Mouse (Mus musculus) limb, embryonic 15.5 days (tissue): Measurements from ENCODE around the gene Pou3f1. TPM values are rescaled to one million over a fixed set of nuclear protein-coding genes. Genes with fewer than 3 reads are reported as not detected.

Experiments used
- ATAC-seq: fragments of 200-750 bp; cut with Nextera tagmentation; 2 replicates; pipeline ENCODE4 v1.8.0; 2017; ENCODE audit warnings: low read depth, moderate TSS enrichment; ENCODE audit not compliant: insufficient number of reproducible peaks, low FRiP score, low TSS enrichment
- H3K27ac ChIP-seq: fragments of 300-500 bp; sonication (generic); 2 replicates; pipeline ENCODE4 v1.5.1; 2015; ENCODE audit warnings: moderate library complexity, mild to moderate bottlenecking, inconsistent platforms
- H3K27me3 ChIP-seq: fragments of 300-500 bp; sonication (generic); 2 replicates; pipeline ENCODE4 v1.6.1; 2015; ENCODE audit warnings: inconsistent platforms
- H3K36me3 ChIP-seq: fragments of 300-500 bp; sonication (generic); 2 replicates; pipeline ENCODE4 v1.6.1; 2015; ENCODE audit warnings: inconsistent platforms
- H3K4me1 ChIP-seq: fragments of 300-500 bp; sonication (generic); 2 replicates; pipeline ENCODE4 v1.6.1; 2015; ENCODE audit warnings: inconsistent platforms
- H3K4me2 ChIP-seq: fragments of 300-500 bp; sonication (generic); 2 replicates; pipeline ENCODE4 v1.6.1; 2015; ENCODE audit warnings: mild to moderate bottlenecking, inconsistent platforms
- H3K4me3 ChIP-seq: fragments of 300-500 bp; sonication (generic); 2 replicates; pipeline ENCODE4 v1.5.1; 2015; ENCODE audit warnings: mild to moderate bottlenecking, inconsistent platforms
- H3K9ac ChIP-seq: fragments of 300-500 bp; sonication (generic); 2 replicates; pipeline ENCODE4 v1.6.1; 2015; ENCODE audit warnings: inconsistent platforms
- H3K9me3 ChIP-seq: fragments of 300-500 bp; sonication (generic); 2 replicates; pipeline ENCODE4 v1.6.1; 2016; ENCODE audit warnings: inconsistent platforms
- WGBS: fragments of 180-500 bp; shearing (Covaris S2); methylation state at CpG from one replicate; pipeline ENCODE4 v1.1.7; 2015; 5-methylcytosine and 5-hydroxymethylcytosine counted together
- polyA plus RNA-seq: library from polyadenylated mRNA; unstranded; fragments of >200 nt; fragmentation: Nextera tagmentation; extraction: Ambion mirVana; gene quantifications from 2 replicates; pipeline ENCODE4 v1.2.1, GENCODE M21; 2015

The Pou3f1 gene
- polyA plus RNA-seq, 1 experiment from 2014 or later = 1.1 TPM

- H3K27ac ChIP-seq = no peak overlapping the region
- peak overlapping the region; percentile 99 for H3K4me2 ChIP-seq
- H3K9ac ChIP-seq = peak overlapping the region; percentile 23; the same call in 1 of the 2 replicates
- no peaks in the 10 kb centered on the region for H3K9me3 ChIP-seq
- peaks cover 94% of the 10 kb centered on the region for H3K27me3 ChIP-seq
- no peaks in the 10 kb centered on the region for H3K36me3 ChIP-seq
- ATAC-seq = no peak
- under 1% methylated on average over 39 of the region's 61 CpGs for WGBS
- H3K4me1 ChIP-seq = peaks cover 40% of the 10 kb centered on the region
- peak overlapping the region; percentile 65 for H3K4me3 ChIP-seq
Observed at GRCm38 (mm10) chr4:124657781-124658180, 1.2 kb downstream of the Pou3f1 start.

GRCm38 (mm10) chr4:124658412-124658851, 1.8 kb downstream of the Pou3f1 start:
- Histone ChIP-seq H3K4me2 (peak overlapping the region; percentile 99), H3K27ac (no peak overlapping the region), H3K9ac (no peak overlapping the region), H3K36me3 (no peaks in the 10 kb centered on the region), H3K4me3 (peak overlapping the region; percentile 65), H3K4me1 (peaks cover 37% of the 10 kb centered on the region), H3K9me3 (no peaks in the 10 kb centered on the region), H3K27me3 (peaks cover 94% of the 10 kb centered on the region)
- ATAC-seq = no peak
- under 1% methylated on average over 37 of the region's 39 CpGs for WGBS

- 2% methylated on average over 68 of the region's 68 CpGs for whole genome bisulfite sequencing
Observed at GRCm38 (mm10) chr4:124659251-124660217, 2.9 kb downstream of the Pou3f1 start.

GRCm38 (mm10) chr4:124660603-124661002, 4.0 kb downstream of the Pou3f1 start:
- peaks cover 37% of the 10 kb centered on the region for H3K4me1 ChIP-seq
- ATAC-seq = no peak
- H3K4me2 ChIP-seq = no peak overlapping the region
- no peak overlapping the region for H3K9ac ChIP-seq
- H3K27ac ChIP-seq = no peak overlapping the region
- H3K9me3 ChIP-seq = no peaks in the 10 kb centered on the region
- H3K27me3 ChIP-seq = peaks cover 94% of the 10 kb centered on the region
- H3K36me3 ChIP-seq = no peaks in the 10 kb centered on the region
- no peak overlapping the region for H3K4me3 ChIP-seq
- 49% methylated on average over 3 of the region's 3 CpGs for WGBS

More at GRCm38 (mm10) chr4:124659251-124660217, 2.9 kb downstream of the Pou3f1 start:
- Histone ChIP-seq H3K4me1 (peaks cover 37% of the 10 kb centered on the region), H3K4me3 (peak overlapping the region; percentile 65), H3K9me3 (no peaks in the 10 kb centered on the region), H3K27ac (no peak overlapping the region), H3K9ac (no peak overlapping the region), H3K27me3 (peaks cover 94% of the 10 kb centered on the region), H3K4me2 (peak overlapping the region; percentile 99), H3K36me3 (no peaks in the 10 kb centered on the region)
- no peak for ATAC-seq

- no peak overlapping the region for H3K4me2 ChIP-seq
- no peak for ATAC-seq
- H3K9ac ChIP-seq = no peak overlapping the region
- peaks cover 19% of the 10 kb centered on the region for H3K4me1 ChIP-seq
- no peaks in the 10 kb centered on the region for H3K36me3 ChIP-seq
- WGBS = 48% methylated on average over 3 of the region's 3 CpGs
- H3K27me3 ChIP-seq = peaks cover 87% of the 10 kb centered on the region
- H3K27ac ChIP-seq = no peak overlapping the region
- no peak overlapping the region for H3K4me3 ChIP-seq
- H3K9me3 ChIP-seq = no peaks in the 10 kb centered on the region
Observed at GRCm38 (mm10) chr4:124663034-124663433, 6.4 kb downstream of the Pou3f1 start.

- Histone ChIP-seq H3K27ac (no peak overlapping the region), H3K4me1 (peaks cover 7% of the 10 kb centered on the region), H3K4me3 (no peak overlapping the region), H3K4me2 (no peak overlapping the region), H3K36me3 (no peaks in the 10 kb centered on the region), H3K9ac (no peak overlapping the region), H3K9me3 (no peaks in the 10 kb centered on the region), H3K27me3 (peaks cover 85% of the 10 kb centered on the region)
- WGBS = 58% methylated on average over 9 of the region's 9 CpGs
- ATAC-seq = no peak
Observed at GRCm38 (mm10) chr4:124664185-124664584, 7.6 kb downstream of the Pou3f1 start.

GRCm38 (mm10) chr4:124664604-124665003, 8.0 kb downstream of the Pou3f1 start:
- 57% methylated on average over 15 of the region's 15 CpGs for WGBS

GRCm38 (mm10) chr4:124667476-124668033, 10.9 kb downstream of the Pou3f1 start:
- Histone ChIP-seq H3K27me3 (peaks cover 61% of the 10 kb centered on the region), H3K9ac (no peak overlapping the region), H3K27ac (no peak overlapping the region), H3K4me2 (no peak overlapping the region), H3K4me3 (no peak overlapping the region), H3K9me3 (no peaks in the 10 kb centered on the region), H3K36me3 (no peaks in the 10 kb centered on the region), H3K4me1 (peaks cover 14% of the 10 kb centered on the region)
- 42% methylated on average over 14 of the region's 14 CpGs for WGBS
- ATAC-seq = no peak

More at GRCm38 (mm10) chr4:124664604-124665003, 8.0 kb downstream of the Pou3f1 start:
- H3K27me3 ChIP-seq = peaks cover 80% of the 10 kb centered on the region
- no peak overlapping the region for H3K9ac ChIP-seq
- no peaks in the 10 kb centered on the region for H3K36me3 ChIP-seq
- no peak overlapping the region for H3K4me2 ChIP-seq
- H3K4me3 ChIP-seq = no peak overlapping the region
- no peak for ATAC-seq
- peaks cover 3% of the 10 kb centered on the region for H3K4me1 ChIP-seq
- no peak overlapping the region for H3K27ac ChIP-seq
- no peaks in the 10 kb centered on the region for H3K9me3 ChIP-seq

- Histone ChIP-seq H3K4me3 (no peak overlapping the region), H3K4me1 (peaks cover 19% of the 10 kb centered on the region), H3K9me3 (no peaks in the 10 kb centered on the region), H3K36me3 (no peaks in the 10 kb centered on the region), H3K4me2 (no peak overlapping the region), H3K27ac (no peak overlapping the region), H3K9ac (no peak overlapping the region), H3K27me3 (peaks cover 58% of the 10 kb centered on the region)
- 21% methylated on average over 8 of the region's 8 CpGs for WGBS
- no peak for ATAC-seq
Observed at GRCm38 (mm10) chr4:124668078-124668477, 11.5 kb downstream of the Pou3f1 start.

- H3K4me3 ChIP-seq = no peak overlapping the region
- no peak for ATAC-seq
- H3K9me3 ChIP-seq = no peaks in the 10 kb centered on the region
- no peak overlapping the region for H3K27ac ChIP-seq
- H3K4me1 ChIP-seq = peaks cover 28% of the 10 kb centered on the region
- H3K4me2 ChIP-seq = no peak overlapping the region
- WGBS = 78% methylated on average over 8 of the region's 8 CpGs
- no peaks in the 10 kb centered on the region for H3K36me3 ChIP-seq
- peaks cover 42% of the 10 kb centered on the region for H3K27me3 ChIP-seq
- no peak overlapping the region for H3K9ac ChIP-seq
Observed at GRCm38 (mm10) chr4:124670232-124670631, 13.6 kb downstream of the Pou3f1 start.

GRCm38 (mm10) chr4:124671583-124671982, 15.0 kb downstream of the Pou3f1 start:
- H3K4me1 ChIP-seq = peaks cover 28% of the 10 kb centered on the region
- no peak overlapping the region for H3K4me3 ChIP-seq
- H3K4me2 ChIP-seq = no peak overlapping the region
- H3K27me3 ChIP-seq = peaks cover 32% of the 10 kb centered on the region
- WGBS = 22% methylated on average over 7 of the region's 7 CpGs
- H3K9me3 ChIP-seq = no peaks in the 10 kb centered on the region
- H3K36me3 ChIP-seq = no peaks in the 10 kb centered on the region
- no peak for ATAC-seq
- H3K27ac ChIP-seq = no peak overlapping the region
- no peak overlapping the region for H3K9ac ChIP-seq
